Mouse (Mus musculus): ENCODE results near the gene Mettl9. TPM values are rescaled to one million over a fixed set of nuclear protein-coding genes. Genes with fewer than 3 reads are reported as not detected.
A peak's percentile ranks its signal among the peaks of the same experiment; 100 is the strongest.

Mettl9 gene
- polyA plus RNA-seq, 1 experiment from 2014 or later, result 146 TPM

GRCm38 (mm10) chr7:121047624-121048023 lies 13.4 kb downstream of the Mettl9 start:
- H3K4me3 ChIP-seq, result no peak overlapping the region
- H3K4me1 ChIP-seq, result peaks cover 10% of the 10 kb centered on the region
- no peaks in the 10 kb centered on the region for H3K27me3 ChIP-seq
- peaks cover 13% of the 10 kb centered on the region; the same call in 1 of the 2 replicates for H3K36me3 ChIP-seq
- no peak overlapping the region for H3K4me2 ChIP-seq
- no peak overlapping the region for H3K9ac ChIP-seq
- no peak for ATAC-seq (ENCODE audit: borderline replicate concordance, extremely low read depth, low FRiP score, low TSS enrichment)
- 88% methylated on average over 2 of the region's 2 CpGs for WGBS
- H3K27ac ChIP-seq, result no peak overlapping the region
- H3K9me3 ChIP-seq, result no peaks in the 10 kb centered on the region

DNA sequence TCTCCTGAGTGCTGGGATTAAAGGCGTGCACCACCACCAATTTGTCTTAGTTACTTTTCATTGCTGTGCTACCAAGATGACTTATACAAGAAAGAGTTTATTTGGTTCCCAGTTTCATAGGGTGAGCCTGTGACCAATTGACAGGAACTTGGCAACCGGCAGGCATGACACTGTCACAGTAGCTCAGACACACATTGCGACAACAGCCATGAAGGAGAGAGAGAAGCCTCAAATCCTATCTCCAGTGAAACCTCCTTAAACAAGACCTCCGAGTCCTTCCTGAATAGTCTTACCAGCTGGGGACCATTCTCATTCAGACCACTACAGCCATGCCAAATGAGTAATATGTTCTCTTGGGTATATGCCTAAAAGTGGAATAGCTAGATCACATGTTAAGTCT lies 18.8 kb downstream of the Mettl9 start:
- Histone ChIP-seq H3K27me3 (no peaks in the 10 kb centered on the region), H3K4me1 (peaks cover 13% of the 10 kb centered on the region), H3K4me2 (no peak overlapping the region), H3K9ac (no peak overlapping the region), H3K27ac (no peak overlapping the region), H3K9me3 (no peaks in the 10 kb centered on the region), H3K4me3 (no peak overlapping the region), H3K36me3 (peaks cover 33% of the 10 kb centered on the region)
- WGBS, result 60% methylated on average over 4 of the region's 4 CpGs
- peak; percentile 81; the same call in 1 of the 2 replicates for ATAC-seq (ENCODE audit: borderline replicate concordance, extremely low read depth, low FRiP score, low TSS enrichment)

- 63% methylated on average over 6 of the region's 6 CpGs for WGBS
- peaks cover 21% of the 10 kb centered on the region for H3K36me3 ChIP-seq
- no peaks in the 10 kb centered on the region for H3K4me1 ChIP-seq
- no peak overlapping the region for H3K4me2 ChIP-seq
- no peak overlapping the region for H3K27ac ChIP-seq
- no peak overlapping the region for H3K4me3 ChIP-seq
- no peak for ATAC-seq (ENCODE audit: borderline replicate concordance, extremely low read depth, low FRiP score, low TSS enrichment)
- H3K9me3 ChIP-seq, result no peaks in the 10 kb centered on the region
- H3K27me3 ChIP-seq, result no peaks in the 10 kb centered on the region
- H3K9ac ChIP-seq, result no peak overlapping the region
These were observed 25.4 kb downstream of the Mettl9 start for GRCm38 (mm10) chr7:121059477-121060218.

DNA sequence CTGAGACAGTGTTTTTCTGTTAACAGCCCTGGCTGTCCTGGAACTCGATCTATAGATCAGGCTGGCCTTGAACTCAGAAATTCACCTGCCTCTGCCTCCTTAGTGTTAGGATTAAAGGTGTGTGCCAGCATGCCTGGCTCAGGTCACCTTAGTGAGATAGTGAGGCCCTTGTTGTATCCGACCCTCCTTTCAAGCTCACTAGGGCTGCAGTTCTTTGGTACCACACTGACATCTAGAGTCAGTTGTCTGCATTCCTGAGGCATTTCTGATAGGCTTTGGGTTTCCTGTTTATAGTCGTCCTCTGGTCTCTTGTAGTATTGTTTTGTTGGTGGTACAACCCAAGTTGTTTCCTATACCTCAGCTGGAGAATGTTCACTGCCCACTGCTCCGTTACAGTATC lies 30.1 kb downstream of the Mettl9 start:
- WGBS, result 56% methylated on average over 4 of the region's 4 CpGs

DNA sequence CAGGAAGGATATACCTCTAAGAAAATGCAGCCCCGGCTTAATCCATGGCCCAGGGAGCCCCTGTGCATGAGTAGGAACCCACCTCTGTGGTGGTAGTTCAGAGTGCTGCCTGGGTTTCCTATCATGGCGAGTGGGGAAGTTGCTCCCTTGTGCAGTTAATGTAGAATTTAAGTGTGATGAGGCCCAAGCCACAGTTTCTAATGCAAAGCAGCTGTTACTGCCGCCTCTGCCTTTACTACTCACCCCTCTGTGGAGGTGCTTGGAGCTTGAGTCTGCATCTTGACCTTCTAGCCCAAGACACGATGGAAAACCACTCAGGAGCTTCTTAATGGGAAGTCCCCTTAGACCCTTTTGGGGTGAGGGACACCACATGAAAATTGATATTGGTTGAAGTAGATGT lies 37.0 kb downstream of the Mettl9 start:
- 88% methylated on average over 4 of the region's 4 CpGs for WGBS
- ATAC-seq (ENCODE audit: borderline replicate concordance, extremely low read depth, low FRiP score, low TSS enrichment), result no peak

More for the DNA sequence above, 30.1 kb downstream of the Mettl9 start:
- ATAC-seq (ENCODE audit: borderline replicate concordance, extremely low read depth, low FRiP score, low TSS enrichment), result no peak
- H3K4me2 ChIP-seq, result no peak overlapping the region
- no peak overlapping the region for H3K27ac ChIP-seq
- no peak overlapping the region for H3K9ac ChIP-seq
- no peak overlapping the region for H3K4me3 ChIP-seq
- H3K36me3 ChIP-seq, result peaks cover 11% of the 10 kb centered on the region; the same call in 1 of the 2 replicates
- H3K27me3 ChIP-seq, result no peaks in the 10 kb centered on the region
- H3K9me3 ChIP-seq, result no peaks in the 10 kb centered on the region
- no peaks in the 10 kb centered on the region for H3K4me1 ChIP-seq

GRCm38 (mm10) chr7:121072506-121072905 lies 38.3 kb downstream of the Mettl9 start:
- H3K9me3 ChIP-seq, result no peaks in the 10 kb centered on the region
- H3K4me3 ChIP-seq, result no peak overlapping the region
- no peak overlapping the region for H3K27ac ChIP-seq
- no peak overlapping the region for H3K9ac ChIP-seq
- no peaks in the 10 kb centered on the region for H3K27me3 ChIP-seq
- ATAC-seq (ENCODE audit: borderline replicate concordance, extremely low read depth, low FRiP score, low TSS enrichment), result no peak
- no peak overlapping the region for H3K4me2 ChIP-seq
- 68% methylated on average over 5 of the region's 5 CpGs for WGBS
- peaks cover 9% of the 10 kb centered on the region; the same call in 1 of the 2 replicates for H3K4me1 ChIP-seq
- peaks cover 31% of the 10 kb centered on the region for H3K36me3 ChIP-seq

More for the DNA sequence above, 37.0 kb downstream of the Mettl9 start:
- no peak overlapping the region for H3K27ac ChIP-seq
- H3K9ac ChIP-seq, result no peak overlapping the region
- no peaks in the 10 kb centered on the region for H3K9me3 ChIP-seq
- no peaks in the 10 kb centered on the region for H3K27me3 ChIP-seq
- no peak overlapping the region for H3K4me2 ChIP-seq
- peaks cover 9% of the 10 kb centered on the region; the same call in 1 of the 2 replicates for H3K4me1 ChIP-seq
- H3K36me3 ChIP-seq, result peaks cover 25% of the 10 kb centered on the region
- H3K4me3 ChIP-seq, result no peak overlapping the region

DNA sequence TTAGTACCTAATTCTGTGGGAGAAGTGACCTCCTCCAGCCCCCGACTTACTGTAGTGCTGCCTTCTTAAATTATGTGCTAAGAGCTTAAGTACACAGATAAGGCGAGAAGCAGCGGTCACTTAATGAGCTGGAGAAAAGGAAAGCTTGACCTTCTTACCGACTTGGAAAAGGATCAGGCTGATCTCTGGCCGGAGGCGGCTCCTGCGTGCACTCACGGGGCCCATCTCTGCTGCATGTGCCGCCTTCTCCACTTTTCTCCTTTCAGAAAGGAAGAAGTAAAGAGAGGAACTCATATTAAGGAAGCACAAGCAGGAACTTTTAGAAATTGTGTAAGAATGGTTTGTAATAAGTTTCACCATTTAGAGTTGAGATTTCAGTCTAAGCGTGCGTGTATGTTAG lies 40.0 kb downstream of the Mettl9 start, which contains the start of gene Igsf6:
TSS of gene Igsf6 (minus strand) at position 292 of the 400 bp plus-strand sequence.
- no peak within 1 kb of the TSS for H3K9ac ChIP-seq
- peaks cover 9% of the 10 kb centered on the region; the same call in 1 of the 2 replicates for H3K4me1 ChIP-seq
- H3K27ac ChIP-seq, result peak within 1 kb of the TSS; percentile 55
- H3K4me3 ChIP-seq, result no peak within 1 kb of the TSS
- no peak for ATAC-seq (ENCODE audit: borderline replicate concordance, extremely low read depth, low FRiP score, low TSS enrichment)
- 32% methylated on average over 11 of the region's 11 CpGs for WGBS
- H3K4me2 ChIP-seq, result no peak within 1 kb of the TSS
- H3K27me3 ChIP-seq, result no peaks in the 10 kb centered on the region
- H3K9me3 ChIP-seq, result no peaks in the 10 kb centered on the region
- H3K36me3 ChIP-seq, result peaks cover 38% of the 10 kb centered on the region

DNA sequence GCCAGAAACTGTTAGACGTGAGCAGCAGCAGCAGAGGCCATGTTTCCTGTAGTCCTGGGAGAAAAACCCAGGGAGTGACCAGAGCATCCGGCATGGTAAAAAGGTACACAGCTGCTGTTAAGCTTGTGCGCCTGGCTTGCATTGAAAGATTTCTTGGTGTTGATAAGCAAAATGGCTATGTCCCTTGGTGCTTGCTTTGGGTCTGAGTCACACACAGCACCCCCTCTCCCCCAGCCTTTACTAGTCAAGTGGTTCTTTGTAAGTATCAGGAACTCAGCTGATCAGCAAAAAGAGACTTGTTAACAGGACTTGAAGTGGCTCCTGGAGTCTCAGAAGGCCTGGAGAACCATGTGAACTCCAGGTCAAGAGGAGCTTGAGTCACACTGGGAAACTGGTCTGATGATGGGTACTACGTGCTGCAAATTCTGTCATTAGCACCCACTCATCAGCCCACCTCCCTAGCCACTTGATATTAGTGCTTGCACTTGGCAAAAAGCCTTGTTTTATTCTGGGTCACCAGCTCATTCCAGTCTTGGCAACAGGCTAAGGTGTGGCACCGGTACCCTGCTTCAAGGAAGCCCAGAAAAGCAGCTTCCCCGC lies 40.7 kb downstream of the Mettl9 start:
- H3K36me3 ChIP-seq, result peaks cover 38% of the 10 kb centered on the region
- H3K9ac ChIP-seq, result no peak overlapping the region
- H3K4me2 ChIP-seq, result no peak overlapping the region

DNA sequence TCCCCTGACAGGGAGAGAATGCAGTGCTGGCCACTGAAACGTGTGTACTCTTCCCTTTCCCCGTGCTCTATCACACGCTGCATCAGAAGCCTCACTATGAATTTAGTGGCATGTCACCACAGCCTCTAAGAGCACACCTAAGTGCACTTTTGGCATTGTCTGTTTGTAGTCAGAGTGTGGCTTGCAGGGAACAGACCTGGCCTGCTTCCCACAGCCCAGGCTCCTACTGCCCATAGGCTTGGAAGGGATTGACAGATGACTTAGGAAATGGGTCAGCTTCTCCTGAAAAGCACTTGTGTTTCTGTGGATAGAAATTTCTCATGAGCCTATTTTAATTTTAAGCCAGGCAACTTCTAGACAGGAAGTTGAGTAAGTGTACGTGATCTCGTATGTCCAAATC lies 41.2 kb downstream of the Mettl9 start:
- H3K4me1 ChIP-seq, result peaks cover 9% of the 10 kb centered on the region; the same call in 1 of the 2 replicates
- ATAC-seq (ENCODE audit: borderline replicate concordance, extremely low read depth, low FRiP score, low TSS enrichment), result no peak; the same call in 1 of the 2 replicates
- peaks cover 34% of the 10 kb centered on the region for H3K36me3 ChIP-seq
- H3K4me2 ChIP-seq, result no peak overlapping the region
- H3K9me3 ChIP-seq, result no peaks in the 10 kb centered on the region
- no peaks in the 10 kb centered on the region for H3K27me3 ChIP-seq
- WGBS, result 66% methylated on average over 5 of the region's 5 CpGs
- no peak overlapping the region for H3K4me3 ChIP-seq
- H3K27ac ChIP-seq, result peak overlapping the region; percentile 30; the same call in 1 of the 2 replicates
- H3K9ac ChIP-seq, result no peak overlapping the region

More for the DNA sequence above, 40.7 kb downstream of the Mettl9 start:
- peaks cover 9% of the 10 kb centered on the region; the same call in 1 of the 2 replicates for H3K4me1 ChIP-seq
- H3K4me3 ChIP-seq, result no peak overlapping the region
- whole genome bisulfite sequencing, result 55% methylated on average over 6 of the region's 6 CpGs
- H3K27ac ChIP-seq, result peak overlapping the region; percentile 55
- H3K9me3 ChIP-seq, result no peaks in the 10 kb centered on the region
- H3K27me3 ChIP-seq, result no peaks in the 10 kb centered on the region
- peak; percentile 80 for ATAC-seq (ENCODE audit: borderline replicate concordance, extremely low read depth, low FRiP score, low TSS enrichment)

GRCm38 (mm10) chr7:121077311-121077710 lies 43.1 kb downstream of the Mettl9 start:
- H3K9me3 ChIP-seq, result no peaks in the 10 kb centered on the region
- 90% methylated on average over 6 of the region's 6 CpGs for WGBS
- no peak overlapping the region for H3K27ac ChIP-seq
- peaks cover 9% of the 10 kb centered on the region; the same call in 1 of the 2 replicates for H3K4me1 ChIP-seq
- no peak for ATAC-seq (ENCODE audit: borderline replicate concordance, extremely low read depth, low FRiP score, low TSS enrichment)
- no peak overlapping the region for H3K4me2 ChIP-seq
- no peak overlapping the region for H3K9ac ChIP-seq
- peaks cover 22% of the 10 kb centered on the region for H3K36me3 ChIP-seq
- no peaks in the 10 kb centered on the region for H3K27me3 ChIP-seq
- H3K4me3 ChIP-seq, result no peak overlapping the region

GRCm38 (mm10) chr7:121077829-121078228 lies 43.6 kb downstream of the Mettl9 start:
- Histone ChIP-seq H3K27ac (no peak overlapping the region), H3K4me2 (no peak overlapping the region)
- no peak for ATAC-seq (ENCODE audit: borderline replicate concordance, extremely low read depth, low FRiP score, low TSS enrichment)

GRCm38 (mm10) chr7:121081350-121081749 lies 47.1 kb downstream of the Mettl9 start, which contains the start of gene Otoa:
TSS of gene Otoa (plus strand) at chr7:121081650.
- Histone ChIP-seq H3K4me1 (no peaks in the 10 kb centered on the region), H3K9ac (no peak within 1 kb of the TSS), H3K27me3 (no peaks in the 10 kb centered on the region), H3K9me3 (no peaks in the 10 kb centered on the region), H3K36me3 (peaks cover 22% of the 10 kb centered on the region), H3K4me2 (no peak within 1 kb of the TSS), H3K4me3 (no peak within 1 kb of the TSS), H3K27ac (no peak within 1 kb of the TSS)
- ATAC-seq (ENCODE audit: borderline replicate concordance, extremely low read depth, low FRiP score, low TSS enrichment), result no peak
- WGBS, result 88% methylated on average over 4 of the region's 4 CpGs

More at GRCm38 (mm10) chr7:121077829-121078228, 43.6 kb downstream of the Mettl9 start:
- WGBS, result 35% methylated on average over 5 of the region's 5 CpGs
- no peaks in the 10 kb centered on the region for H3K9me3 ChIP-seq
- H3K4me3 ChIP-seq, result no peak overlapping the region
- H3K9ac ChIP-seq, result no peak overlapping the region
- H3K4me1 ChIP-seq, result peaks cover 9% of the 10 kb centered on the region; the same call in 1 of the 2 replicates
- peaks cover 22% of the 10 kb centered on the region for H3K36me3 ChIP-seq
- H3K27me3 ChIP-seq, result no peaks in the 10 kb centered on the region
